Mouse (Mus musculus) MEL (cell line): ENCODE results near the gene Diaph3. TPM values are rescaled to one million over a fixed set of nuclear protein-coding genes. Genes with fewer than 3 reads are reported as not detected.

Source experiments
- DNase-seq: peaks from one replicate; pipeline ENCODE4 v3.0.0; 2011; ENCODE audit warnings: low read depth, low spot score
- H3K27ac ChIP-seq: 2 replicates; pipeline ENCODE4 v1.5.1; 2012; ENCODE audit warnings: low read depth, mild to moderate bottlenecking, control low read depth, low read length, moderate library complexity; ENCODE audit not compliant: control insufficient read depth
- H3K27me3 ChIP-seq, 2 experiments: fragments of 150-350 bp in 1 of 2; sonication (generic) in 1 of 2; 2 replicates each; pipeline ENCODE4 v1.6.1; 2012; ENCODE audit warnings: low read length in 2 of 2, mild to moderate bottlenecking in 2 of 2, improper control_type of control experiment in 1 of 2, moderate library complexity in 1 of 2; ENCODE audit not compliant: insufficient read depth in 2 of 2, control insufficient read depth in 1 of 2
- H3K36me3 ChIP-seq, 2 experiments: 2 replicates each; pipeline ENCODE4 v1.6.1; 2012 to 2014; ENCODE audit warnings: low read length in 2 of 2, improper control_type of control experiment in 1 of 2, inconsistent platforms in 1 of 2, mild to moderate bottlenecking in 1 of 2; ENCODE audit not compliant: insufficient read depth in 2 of 2, control insufficient read depth in 1 of 2
- H3K4me1 ChIP-seq, 2 experiments: fragments of 150-350 bp in 1 of 2; sonication (generic) in 1 of 2; 2 replicates each; pipeline ENCODE4 v1.6.1; 2012; ENCODE audit warnings: low read length in 2 of 2, improper control_type of control experiment in 1 of 2, mild to moderate bottlenecking in 1 of 2; ENCODE audit not compliant: insufficient read depth in 2 of 2, control insufficient read depth in 1 of 2
- H3K4me3 ChIP-seq, 2 experiments: fragments of 150-350 bp in 1 of 2; sonication (generic) in 1 of 2; 2 replicates each; pipeline ENCODE4 v1.5.1; 2012; ENCODE audit warnings: low read depth in 2 of 2, low read length in 2 of 2, mild to moderate bottlenecking in 2 of 2, moderate library complexity in 2 of 2, control low read depth in 1 of 2, improper control_type of control experiment in 1 of 2; ENCODE audit not compliant: control insufficient read depth in 1 of 2, insufficient read depth in 1 of 2
- H3K79me2 ChIP-seq: 2 replicates; pipeline ENCODE4 v1.6.1; 2012; ENCODE audit warnings: mild to moderate bottlenecking, low read length, moderate library complexity; ENCODE audit not compliant: control insufficient read depth, poor library complexity, insufficient read depth
- H3K9ac ChIP-seq: 2 replicates; pipeline ENCODE4 v1.6.1; 2012; ENCODE audit warnings: low read depth, mild to moderate bottlenecking, control low read depth, low read length, moderate library complexity; ENCODE audit not compliant: control insufficient read depth, poor library complexity, severe bottlenecking
- H3K9me3 ChIP-seq: fragments of 150-350 bp; sonication (generic); replicated peaks from 2 replicates; pipeline ENCODE4 v1.6.1; 2012; ENCODE audit warnings: mild to moderate bottlenecking, low read length, improper control_type of control experiment, moderate library complexity; ENCODE audit not compliant: insufficient read depth
- CHD1 ChIP-seq: IDR thresholded peaks from 2 replicates; pipeline ENCODE4 v1.6.1; 2012; ENCODE audit warnings: low read depth, mild to moderate bottlenecking, inconsistent platforms, low read length, improper control_type of control experiment
- CTCF ChIP-seq, 3 experiments: IDR thresholded peaks in 2 of 3; conservative IDR thresholded peaks in 1 of 3; 2 replicates each; pipeline ENCODE4 v1.5.1; 2011 to 2012; ENCODE audit warnings: low read length in 3 of 3, low read depth in 2 of 3, mild to moderate bottlenecking in 2 of 3, improper control_type of control experiment in 1 of 3, inconsistent platforms in 1 of 3, mixed read lengths in 1 of 3, moderate library complexity in 1 of 3; ENCODE audit not compliant: control insufficient read depth in 1 of 3, insufficient read depth in 1 of 3, poor library complexity in 1 of 3, severe bottlenecking in 1 of 3
- GATA1 ChIP-seq: IDR thresholded peaks from 2 replicates; pipeline ENCODE4 v1.6.1; 2011; ENCODE audit warnings: low read depth, low read length, improper control_type of control experiment
- HCFC1 ChIP-seq: IDR thresholded peaks from 2 replicates; pipeline ENCODE4 v1.6.1; 2012; ENCODE audit warnings: low read depth, mild to moderate bottlenecking, inconsistent platforms, low read length, improper control_type of control experiment, moderate library complexity
- JUND ChIP-seq: IDR thresholded peaks from 2 replicates; pipeline ENCODE4 v1.6.1; 2011; ENCODE audit warnings: low read depth, mild to moderate bottlenecking, improper control_type of control experiment, low read length
- KAT2A ChIP-seq: conservative IDR thresholded peaks from 2 replicates; pipeline ENCODE4 v1.6.1; 2012; ENCODE audit warnings: low read depth, low read length, improper control_type of control experiment, inconsistent platforms
- MEF2A ChIP-seq: IDR thresholded peaks from 2 replicates; pipeline ENCODE4 v1.6.1; 2014; ENCODE audit warnings: low read depth, mild to moderate bottlenecking, inconsistent platforms, low read length, improper control_type of control experiment; ENCODE audit not compliant: poor library complexity, insufficient replicate concordance, severe bottlenecking; ENCODE audit errors: extremely low read depth
- MXI1 ChIP-seq: IDR thresholded peaks from 2 replicates; pipeline ENCODE4 v1.6.1; 2011; ENCODE audit warnings: mild to moderate bottlenecking, low read depth, low read length, improper control_type of control experiment
- MYB ChIP-seq: IDR thresholded peaks from 2 replicates; pipeline ENCODE4 v1.6.1; 2011; ENCODE audit warnings: mild to moderate bottlenecking, low read depth, low read length, improper control_type of control experiment
- NELFE ChIP-seq: IDR thresholded peaks from 2 replicates; pipeline ENCODE4 v1.6.1; 2011; ENCODE audit warnings: low read depth, low read length, improper control_type of control experiment
- POLR2AphosphoS2 ChIP-seq: IDR thresholded peaks from 2 replicates; pipeline ENCODE4 v1.6.1; 2011; ENCODE audit warnings: low read length, improper control_type of control experiment
- POLR2AphosphoS5 ChIP-seq: IDR thresholded peaks from 2 replicates; pipeline ENCODE4 v1.6.1; 2012; ENCODE audit warnings: low read depth, borderline replicate concordance, mild to moderate bottlenecking, inconsistent platforms, low read length, moderate library complexity, mixed read lengths
- RAD21 ChIP-seq: IDR thresholded peaks from 2 replicates; pipeline ENCODE4 v1.6.1; 2011; ENCODE audit warnings: mild to moderate bottlenecking, low read depth, low read length, improper control_type of control experiment
- SIN3A ChIP-seq: IDR thresholded peaks from 2 replicates; pipeline ENCODE4 v1.6.1; 2012; ENCODE audit warnings: low read length, improper control_type of control experiment, inconsistent platforms
- SMC3 ChIP-seq: IDR thresholded peaks from 2 replicates; pipeline ENCODE4 v1.6.1; 2011; ENCODE audit warnings: low read depth, low read length, improper control_type of control experiment
- TBP ChIP-seq: IDR thresholded peaks from 2 replicates; pipeline ENCODE4 v1.8.0; 2011; ENCODE audit warnings: low read depth, low read length, improper control_type of control experiment
- USF1 ChIP-seq: IDR thresholded peaks from 2 replicates; pipeline ENCODE4 v1.6.1; 2014; ENCODE audit warnings: low read depth, mild to moderate bottlenecking, inconsistent platforms, low read length, improper control_type of control experiment, moderate library complexity
- ZC3H11A ChIP-seq: IDR thresholded peaks from 2 replicates; pipeline ENCODE4 v1.6.1; 2012; ENCODE audit warnings: low read depth, mild to moderate bottlenecking, inconsistent platforms, low read length, improper control_type of control experiment
- polyA plus RNA-seq, 2 experiments: library from polyadenylated mRNA; stranded (reverse) in 1 of 2; unstranded in 1 of 2; fragments of >175 nt in 1 of 2; fragments of >200 nt in 1 of 2; gene quantifications; 2 replicates each; pipeline versions ENCODE4 v1.2.1 to v1.2.4; 2012; ENCODE audit warnings: low replicate concordance in 2 of 2, low read depth in 1 of 2; ENCODE audit not compliant: insufficient read length in 2 of 2, insufficient read depth in 1 of 2, missing spikeins in 1 of 2
- total RNA-seq: library from RNA; depleted of rRNA; stranded (reverse); fragments of 300-350 nt; gene quantifications from 2 replicates; pipeline ENCODE4 v1.2.3, GENCODE M21; 2012

Diaph3 gene
- total and polyA plus RNA-seq, 3 experiments = 9.0 to 11.9 TPM; not detected in 1

DNA sequence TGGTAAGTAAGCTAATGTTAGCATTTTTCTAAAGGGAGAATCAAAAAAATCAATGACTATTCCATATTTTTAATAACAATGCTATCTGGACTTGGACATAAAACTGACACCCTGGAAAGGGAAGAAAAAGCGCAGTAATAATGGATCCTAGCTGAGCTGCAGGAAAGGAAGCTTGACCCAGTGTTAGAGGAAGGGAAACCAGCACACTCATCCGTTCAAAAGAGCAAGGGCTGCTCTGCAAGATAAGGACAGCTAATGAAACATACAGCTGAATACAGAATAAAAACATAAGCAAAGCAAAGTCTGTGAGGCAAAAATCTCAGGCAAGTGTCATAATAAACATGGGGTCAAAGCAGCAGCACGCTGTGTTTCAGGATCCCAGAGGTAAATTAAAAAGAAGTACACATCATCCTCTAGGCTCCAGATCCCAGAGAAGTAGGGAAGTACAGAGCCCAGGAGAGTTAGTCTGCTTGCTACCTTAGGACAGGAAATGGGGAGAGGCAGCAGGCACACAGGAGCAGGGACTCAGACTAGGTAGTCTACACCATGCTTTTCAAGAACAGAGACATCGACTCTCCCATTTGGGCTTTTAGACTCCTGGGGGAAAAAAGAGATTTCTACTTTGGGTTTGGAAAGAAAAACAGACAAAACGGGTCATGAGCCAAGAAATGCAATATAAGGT is 255.5 kb downstream of the Diaph3 start:
- H3K27ac ChIP-seq = no peak overlapping the region
- H3K79me2 ChIP-seq = no peaks in the 10 kb centered on the region
- DNase-seq = no peak
- TF ChIP-seq ZC3H11A (no peak), MYB (no peak), NELFE (no peak), USF1 (no peak), KAT2A (no peak), SIN3A (no peak)
- H3K36me3 ChIP-seq = no peaks in the 10 kb centered on the region
- no peaks in the 10 kb centered on the region for H3K4me1 ChIP-seq
- no peak overlapping the region for H3K4me3 ChIP-seq
- no peak overlapping the region for H3K9ac ChIP-seq
- H3K9me3 ChIP-seq = no peaks in the 10 kb centered on the region
- no peaks in the 10 kb centered on the region for H3K27me3 ChIP-seq

DNA sequence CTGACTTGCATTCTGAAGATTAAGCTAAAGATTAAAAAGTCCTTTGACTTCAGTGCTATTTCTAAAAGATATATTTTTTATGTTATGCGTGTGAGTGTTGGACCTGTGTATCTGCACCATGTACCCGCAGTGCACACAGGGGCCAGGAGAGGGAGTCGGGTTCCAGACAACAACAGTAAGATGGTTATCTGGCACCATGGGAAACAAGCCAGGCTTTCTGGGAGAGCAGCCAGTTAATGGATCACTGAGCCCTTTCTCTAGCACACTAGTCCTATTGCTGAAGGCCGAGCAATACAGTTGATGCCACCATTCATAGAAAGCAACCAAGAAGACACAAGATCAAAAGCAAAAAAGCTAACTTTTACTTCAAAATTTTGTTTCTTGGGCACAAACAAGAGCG is 271.5 kb downstream of the Diaph3 start:
- Histone ChIP-seq H3K27me3 (no peaks in the 10 kb centered on the region), H3K27ac (no peak overlapping the region), H3K4me1 (no peaks in the 10 kb centered on the region; a peak in 1 of 4 replicates), H3K4me3 (no peak overlapping the region), H3K79me2 (no peaks in the 10 kb centered on the region), H3K9me3 (no peaks in the 10 kb centered on the region), H3K9ac (no peak overlapping the region), H3K36me3 (no peaks in the 10 kb centered on the region; a peak in 1 of 4 replicates)
- peak; percentile 56 for DNase-seq
- TF ChIP-seq POLR2AphosphoS5 (no peak), HCFC1 (no peak), TBP (no peak), SMC3 (peak; percentile 43), MEF2A (no peak), CHD1 (no peak), JUND (no peak), CTCF (IDR thresholded peaks at IDR 0.05 in 2 of 3, conservative IDR thresholded peaks at IDR 0.05 in 1 of 3; ENCODE audit: control insufficient read depth in 1 of 3, insufficient read depth in 1 of 3, low read depth in 2 of 3, low read length in 3 of 3, poor library complexity in 1 of 3, severe bottlenecking in 1 of 3) (peak; percentile 19 to 49 (median 46); a peak in 4 of 6 replicates), GATA1 (peak; percentile 73), RAD21 (peak; percentile 37), USF1 (no peak), MYB (no peak), MXI1 (no peak), POLR2AphosphoS2 (no peak)
